Mouse (Mus musculus): ENCODE results near the gene Hes7.

DNA sequence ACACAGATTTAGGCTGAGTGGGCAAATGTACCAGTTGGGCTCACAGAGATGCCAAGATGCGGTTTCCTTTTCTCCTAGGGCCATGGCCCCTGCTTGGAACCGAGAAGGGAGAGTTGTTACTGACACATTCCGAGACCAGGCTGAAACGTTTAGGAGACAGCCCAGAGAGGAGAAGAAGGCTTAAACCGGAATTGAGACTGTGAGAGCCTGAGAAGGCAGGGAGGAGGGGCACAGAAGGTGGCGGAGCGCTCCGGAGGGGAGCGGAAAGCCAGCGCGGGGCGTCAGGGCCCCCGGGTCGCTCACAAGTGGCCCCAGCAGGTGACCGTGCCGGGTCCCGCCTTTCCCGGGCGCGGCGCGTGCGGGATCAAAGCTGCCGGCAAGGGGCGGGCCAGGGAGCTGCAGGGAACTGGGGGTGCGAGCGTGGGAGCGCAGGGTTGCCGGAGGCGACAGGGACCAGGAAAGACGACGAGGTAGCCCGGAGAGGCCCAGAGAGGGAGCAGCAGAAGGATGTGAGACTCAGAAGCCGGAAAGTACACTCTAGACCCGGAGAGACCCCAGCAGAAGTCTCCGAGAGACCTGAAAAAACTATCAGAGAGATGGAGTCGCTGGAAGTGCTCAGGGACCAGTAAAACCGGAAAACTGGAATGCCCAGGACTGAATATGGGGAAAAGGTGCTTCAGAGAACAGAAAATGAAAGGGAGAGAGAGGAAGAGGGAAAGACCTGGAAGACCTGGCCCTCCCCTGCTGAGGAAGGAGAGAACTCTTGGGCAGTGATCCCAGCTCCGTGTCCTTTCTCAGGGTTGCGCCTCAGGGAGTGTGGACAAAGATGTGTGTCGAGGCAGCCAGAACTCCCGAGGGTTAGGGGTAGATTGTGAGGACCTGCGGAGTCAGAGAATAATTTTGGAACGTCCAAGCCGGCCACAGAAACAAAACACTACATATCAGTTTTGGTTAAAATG is 2.2 kb upstream of the Hes7 start:
- no peak for TF ChIP-seq POLR2A (IDR thresholded peaks at IDR 0.05; ENCODE audit: insufficient read depth, low read length)
- no peak for TF ChIP-seq CTCF (IDR thresholded peaks at IDR 0.05; ENCODE audit: low read depth, low read length)
- no peak for TF ChIP-seq EP300 (IDR thresholded peaks at IDR 0.05; ENCODE audit: insufficient read depth, low read depth, low read length)

Measured in ES-Bruce4 (cell line).